Mouse (Mus musculus) C2C12 (cell line): Measurements from ENCODE around the gene Yap1.

Source experiments
- CEBPB ChIP-seq: IDR thresholded peaks from one replicate; pipeline ENCODE4 v1.6.1; 2011; ENCODE audit warnings: low read depth, mild to moderate bottlenecking, control low read depth, moderate library complexity
- CTCF ChIP-seq: IDR thresholded peaks from one replicate; pipeline ENCODE4 v1.5.1; 2011; ENCODE audit not compliant: control insufficient read depth, insufficient read depth, insufficient read length
- MYOD1 ChIP-seq: IDR thresholded peaks from one replicate; pipeline ENCODE4 v1.6.1; 2011; ENCODE audit warnings: low read depth; ENCODE audit not compliant: control insufficient read depth, insufficient read length
- MYOG ChIP-seq: IDR thresholded peaks from one replicate; pipeline ENCODE4 v1.6.1; 2011; ENCODE audit not compliant: control insufficient read depth, insufficient read length; ENCODE audit errors: extremely low read depth
- USF1 ChIP-seq: IDR thresholded peaks from one replicate; pipeline ENCODE4 v1.6.1; 2011; ENCODE audit warnings: low read depth, mild to moderate bottlenecking, control low read depth, moderate library complexity

DNA sequence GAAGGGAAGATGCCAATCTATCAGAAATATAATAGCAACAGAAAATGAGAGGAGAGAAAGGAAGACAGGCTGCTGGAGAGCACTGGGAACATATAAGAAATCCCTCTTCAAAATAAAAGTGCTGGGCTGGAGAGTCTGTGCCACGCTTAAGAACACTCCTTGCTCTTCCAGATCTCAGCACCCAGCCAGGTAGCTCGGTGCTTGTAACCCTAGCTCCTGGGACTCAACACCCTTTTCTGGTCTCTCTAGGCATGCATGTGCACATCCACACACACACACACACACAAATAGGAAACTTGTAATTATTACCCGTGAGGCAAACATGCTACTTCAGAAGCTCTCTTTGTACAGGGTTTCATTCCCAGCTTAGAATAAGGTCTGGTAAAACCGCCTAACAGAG lies 30.7 kb upstream of the Yap1 start:
- no peak for TF ChIP-seq USF1
- no peak for TF ChIP-seq CTCF
- TF ChIP-seq CEBPB, result no peak
- no peak for TF ChIP-seq MYOG
- TF ChIP-seq MYOD1, result no peak
